Mouse (Mus musculus) midbrain, embryonic 15.5 days (tissue): ENCODE measurements around the gene Sva. TPM values are rescaled to one million over a fixed set of nuclear protein-coding genes. Genes with fewer than 3 reads are reported as not detected.

Experiments used
- ATAC-seq: fragments of 200-750 bp; cut with Nextera tagmentation; replicated peaks from 2 replicates; pipeline ENCODE4 v1.8.0; 2017; ENCODE audit warnings: moderate TSS enrichment
- H3K27ac ChIP-seq: fragments of 300-500 bp; sonication (generic); 2 replicates; pipeline ENCODE4 v1.5.1; 2015; ENCODE audit warnings: mild to moderate bottlenecking, inconsistent platforms
- H3K27me3 ChIP-seq: fragments of 300-500 bp; sonication (generic); replicated peaks from 2 replicates; pipeline ENCODE4 v1.6.1; 2015; ENCODE audit warnings: inconsistent platforms
- H3K36me3 ChIP-seq: fragments of 300-500 bp; sonication (generic); replicated peaks from 2 replicates; pipeline ENCODE4 v1.6.1; 2015; ENCODE audit warnings: inconsistent platforms
- H3K4me1 ChIP-seq: fragments of 300-500 bp; sonication (generic); 2 replicates; pipeline ENCODE4 v1.6.1; 2015; ENCODE audit warnings: inconsistent platforms
- H3K4me2 ChIP-seq: fragments of 300-500 bp; sonication (generic); 2 replicates; pipeline ENCODE4 v1.6.1; 2015; ENCODE audit warnings: inconsistent platforms, mild to moderate bottlenecking, moderate library complexity
- H3K4me3 ChIP-seq: fragments of 300-500 bp; sonication (generic); 2 replicates; pipeline ENCODE4 v1.5.1; 2015; ENCODE audit warnings: mild to moderate bottlenecking, inconsistent platforms
- H3K9ac ChIP-seq: fragments of 300-500 bp; sonication (generic); 2 replicates; pipeline ENCODE4 v1.6.1; 2015; ENCODE audit warnings: mild to moderate bottlenecking, inconsistent platforms
- H3K9me3 ChIP-seq: fragments of 300-500 bp; sonication (generic); 2 replicates; pipeline ENCODE4 v1.6.1; 2016; ENCODE audit warnings: inconsistent platforms
- polyA plus RNA-seq: library from polyadenylated mRNA; unstranded; fragments of >200 nt; fragmentation: Nextera tagmentation; extraction: Ambion mirVana; gene quantifications from 2 replicates; pipeline ENCODE4 v1.2.1, GENCODE M21; 2015

The Sva gene
- not detected in 2 replicates for polyA plus RNA-seq

- no peak for ATAC-seq
- H3K36me3 ChIP-seq: no peaks in the 10 kb centered on the region
- H3K27ac ChIP-seq: no peak within 1 kb of the TSS
- H3K9ac ChIP-seq: no peak within 1 kb of the TSS
- no peaks in the 10 kb centered on the region for H3K4me1 ChIP-seq
- no peaks in the 10 kb centered on the region for H3K9me3 ChIP-seq
- H3K4me3 ChIP-seq: no peak within 1 kb of the TSS
- no peaks in the 10 kb centered on the region for H3K27me3 ChIP-seq
- H3K4me2 ChIP-seq: no peak within 1 kb of the TSS
Observed at GRCm38 (mm10) chr6:42038094-42038493, at the start of gene Sva. Gene Sva (plus strand): TSS chr6:42038394.

Other genes starting within 250 kb of the Sva start
- not detected in 2 replicates for gene Pip, start 190.9 kb upstream of the Sva start, polyA plus RNA-seq
- not detected in 2 replicates for gene Sval2, start 185.4 kb upstream of the Sva start, polyA plus RNA-seq
- gene Sval1, start 86.8 kb upstream of the Sva start, polyA plus RNA-seq: not detected in 2 replicates
- not detected in 2 replicates for gene Sval3, start 70.3 kb upstream of the Sva start, polyA plus RNA-seq
- not detected in 2 replicates for gene Tas2r139, start 102.5 kb downstream of the Sva start, polyA plus RNA-seq
- gene Tas2r144, start 176.9 kb downstream of the Sva start, polyA plus RNA-seq: not detected in 2 replicates
- 8.7 and 10.1 TPM in 2 replicates for gene Gstk1, start 207.5 kb downstream of the Sva start, polyA plus RNA-seq
- gene Tmem139, start 223.6 kb downstream of the Sva start, polyA plus RNA-seq: not detected in 2 replicates
- gene Casp2, start 226.6 kb downstream of the Sva start, polyA plus RNA-seq: 45.9 and 47.7 TPM in 2 replicates
- gene Clcn1, start 248.3 kb downstream of the Sva start, polyA plus RNA-seq: 1.7 and 2.6 TPM in 2 replicates